Mouse (Mus musculus): Measurements from ENCODE around the gene Haghl. TPM values are rescaled to one million over a fixed set of nuclear protein-coding genes. Genes with fewer than 3 reads are reported as not detected.
"Not testable (repeated sequence)": the region's sequence is repeated elsewhere in the genome, so short reads cannot be mapped to it uniquely, and the experiment has no call there.

The Haghl gene
- polyA plus RNA-seq, 1 experiment, result 45.8 TPM

DNA sequence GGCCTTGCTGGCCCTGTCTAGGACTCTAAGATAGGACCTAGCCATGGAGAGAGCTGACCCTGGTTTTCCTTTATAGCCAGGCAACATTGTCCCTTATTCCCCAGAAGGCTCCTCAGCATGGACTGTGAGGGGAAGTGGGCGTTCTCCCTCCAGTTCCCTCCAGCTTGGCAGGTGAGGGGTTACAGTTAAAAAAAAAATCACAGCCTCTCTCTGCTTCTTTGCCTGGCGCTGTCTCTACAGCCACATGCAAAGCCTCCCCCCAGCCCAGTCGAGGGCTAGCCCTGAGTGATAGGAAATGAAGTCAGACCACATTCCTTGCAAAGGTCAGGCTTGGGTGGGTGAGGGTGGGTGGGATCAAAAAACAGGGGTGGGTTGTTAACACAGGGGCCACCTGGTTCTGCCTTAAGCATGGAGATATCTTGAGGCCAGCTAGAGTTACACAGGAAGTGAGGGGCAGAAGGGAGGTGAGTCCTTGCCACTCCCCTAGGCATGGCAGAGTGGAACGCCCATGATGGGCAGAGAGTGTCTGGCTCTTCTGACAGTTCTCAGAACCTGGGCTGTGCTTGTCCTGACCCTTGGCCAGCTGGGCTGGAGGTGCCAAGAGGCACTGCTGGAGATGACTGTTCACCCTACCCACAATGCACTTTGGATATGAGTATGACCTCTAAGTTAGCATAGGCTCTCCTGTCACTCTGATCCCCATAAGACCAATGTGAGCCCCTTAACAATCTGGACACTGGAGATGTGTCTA, 29.7 kb downstream of the Haghl start:
- TF ChIP-seq CTCF (IDR thresholded peaks at IDR 0.05; ENCODE audit: control insufficient read depth, insufficient read depth, low read length), result no peak
- TF ChIP-seq POLR2A (IDR thresholded peaks at IDR 0.05; ENCODE audit: borderline replicate concordance, control insufficient read depth, low read depth, low read length), result no peak
- H3K27ac ChIP-seq (ENCODE audit: control insufficient read depth, insufficient read depth, low read depth, low read length, poor library complexity), result no peak overlapping the region
- H3K4me3 ChIP-seq (replicated peaks; ENCODE audit: control insufficient read depth, low read depth, low read length), result no peak overlapping the region
- 32% methylated on average over 4 of the region's 4 CpGs for WGBS
- no peaks in the 10 kb centered on the region for H3K4me1 ChIP-seq (ENCODE audit: control insufficient read depth, insufficient read depth, low read length)

- Histone ChIP-seq H3K4me3 (replicated peaks; ENCODE audit: control insufficient read depth, low read depth, low read length) (no peak overlapping the region), H3K27ac (ENCODE audit: control insufficient read depth, insufficient read depth, low read depth, low read length, poor library complexity) (no peak overlapping the region), H3K4me1 (ENCODE audit: control insufficient read depth, insufficient read depth, low read length) (no peaks in the 10 kb centered on the region)
- WGBS, result 72% methylated on average over 4 of the region's 4 CpGs
- TF ChIP-seq CTCF (IDR thresholded peaks at IDR 0.05; ENCODE audit: control insufficient read depth, insufficient read depth, low read length), result no peak
- no peak for TF ChIP-seq POLR2A (IDR thresholded peaks at IDR 0.05; ENCODE audit: borderline replicate concordance, control insufficient read depth, low read depth, low read length)
Observed at GRCm38 (mm10) chr17:25755086-25755485, 30.4 kb downstream of the Haghl start.

- Histone ChIP-seq H3K4me1 (ENCODE audit: control insufficient read depth, insufficient read depth, low read length) (no peaks in the 10 kb centered on the region), H3K27ac (ENCODE audit: control insufficient read depth, insufficient read depth, low read depth, low read length, poor library complexity) (no peak within 1 kb of the TSS), H3K4me3 (replicated peaks; ENCODE audit: control insufficient read depth, low read depth, low read length) (no peak within 1 kb of the TSS)
- TF ChIP-seq POLR2A (IDR thresholded peaks at IDR 0.05; ENCODE audit: borderline replicate concordance, control insufficient read depth, low read depth, low read length), result no peak
- 83% methylated on average over 9 of the region's 9 CpGs for WGBS
Observed at GRCm38 (mm10) chr17:25754241-25754640, 31.2 kb downstream of the Haghl start, which contains the start of gene Msln. Gene Msln, minus strand, starts transcription at chr17:25754378.

DNA sequence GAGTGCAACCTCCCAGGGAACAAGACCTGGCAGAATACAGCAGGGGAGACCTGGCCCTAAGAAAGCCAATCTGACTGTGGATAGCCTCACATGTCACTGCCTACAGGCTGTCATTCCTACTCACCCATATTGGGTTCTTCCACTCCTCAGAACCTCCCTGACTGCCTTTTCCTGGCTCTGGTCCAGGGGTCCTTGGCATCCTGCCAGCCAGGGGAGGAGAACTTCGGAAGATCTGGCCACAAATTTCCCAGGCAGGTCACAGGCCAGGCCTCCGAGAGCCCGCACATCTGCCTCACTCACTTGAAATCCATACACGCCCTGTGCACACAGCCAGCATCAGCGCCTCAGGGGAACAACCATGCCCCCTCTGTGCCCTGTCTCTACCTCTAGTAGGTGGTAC, 34.0 kb downstream of the Haghl start:
- no peak overlapping the region for H3K4me3 ChIP-seq (replicated peaks; ENCODE audit: control insufficient read depth, low read depth, low read length)
- H3K4me1 ChIP-seq (ENCODE audit: control insufficient read depth, insufficient read depth, low read length), result no peaks in the 10 kb centered on the region
- H3K27ac ChIP-seq (ENCODE audit: control insufficient read depth, insufficient read depth, low read depth, low read length, poor library complexity), result no peak overlapping the region
- no peak for TF ChIP-seq POLR2A (IDR thresholded peaks at IDR 0.05; ENCODE audit: borderline replicate concordance, control insufficient read depth, low read depth, low read length)
- WGBS, result 38% methylated on average over 5 of the region's 5 CpGs

- no peak for TF ChIP-seq CTCF (IDR thresholded peaks at IDR 0.05; ENCODE audit: control insufficient read depth, insufficient read depth, low read length)
- TF ChIP-seq POLR2A (IDR thresholded peaks at IDR 0.05; ENCODE audit: borderline replicate concordance, control insufficient read depth, low read depth, low read length), result no peak
- WGBS, result 75% methylated on average over 6 of the region's 6 CpGs
- Histone ChIP-seq H3K27ac (ENCODE audit: control insufficient read depth, insufficient read depth, low read depth, low read length, poor library complexity) (no peak overlapping the region), H3K4me3 (replicated peaks; ENCODE audit: control insufficient read depth, low read depth, low read length) (no peak overlapping the region), H3K4me1 (ENCODE audit: control insufficient read depth, insufficient read depth, low read length) (no peaks in the 10 kb centered on the region)
Observed at GRCm38 (mm10) chr17:25749314-25749713, 36.2 kb downstream of the Haghl start.

- no peak for TF ChIP-seq CTCF (IDR thresholded peaks at IDR 0.05; ENCODE audit: control insufficient read depth, insufficient read depth, low read length)
- no peak for TF ChIP-seq POLR2A (IDR thresholded peaks at IDR 0.05; ENCODE audit: borderline replicate concordance, control insufficient read depth, low read depth, low read length)
- Histone ChIP-seq H3K4me3 (replicated peaks; ENCODE audit: control insufficient read depth, low read depth, low read length) (no peak overlapping the region), H3K27ac (ENCODE audit: control insufficient read depth, insufficient read depth, low read depth, low read length, poor library complexity) (no peak overlapping the region), H3K4me1 (ENCODE audit: control insufficient read depth, insufficient read depth, low read length) (no peaks in the 10 kb centered on the region)
- 79% methylated on average over 4 of the region's 4 CpGs for WGBS
Observed at GRCm38 (mm10) chr17:25748238-25748637, 37.2 kb downstream of the Haghl start.

DNA sequence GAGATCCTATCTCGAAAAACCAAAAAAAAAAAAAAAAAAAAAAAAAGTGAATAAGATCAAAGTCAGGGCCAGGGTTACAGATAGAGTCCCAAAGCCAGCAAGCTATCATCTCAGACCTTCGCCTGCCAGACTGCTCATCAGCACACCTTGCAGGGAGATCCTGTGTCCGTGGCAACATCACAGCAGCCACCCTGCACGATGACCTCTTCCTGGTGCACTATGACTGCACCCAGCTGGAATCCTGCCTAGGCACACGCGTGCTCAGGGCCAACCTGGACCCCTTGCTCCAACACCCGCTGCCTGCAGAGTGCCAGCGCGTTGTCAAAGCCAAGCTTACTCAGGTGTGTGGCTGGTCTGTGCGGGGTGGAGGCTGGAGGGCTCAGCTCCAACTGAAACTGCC, 41.2 kb downstream of the Haghl start:
- no peaks in the 10 kb centered on the region for H3K4me1 ChIP-seq (ENCODE audit: control insufficient read depth, insufficient read depth, low read length)
- no peak overlapping the region for H3K4me3 ChIP-seq (replicated peaks; ENCODE audit: control insufficient read depth, low read depth, low read length)
- no peak overlapping the region for H3K27ac ChIP-seq (ENCODE audit: control insufficient read depth, insufficient read depth, low read depth, low read length, poor library complexity)
- TF ChIP-seq POLR2A (IDR thresholded peaks at IDR 0.05; ENCODE audit: borderline replicate concordance, control insufficient read depth, low read depth, low read length) (no peak), CTCF (IDR thresholded peaks at IDR 0.05; ENCODE audit: control insufficient read depth, insufficient read depth, low read length) (no peak)
- 70% methylated on average over 10 of the region's 10 CpGs for WGBS

GRCm38 (mm10) chr17:25743831-25744230, 41.6 kb downstream of the Haghl start:
- H3K4me3 ChIP-seq (replicated peaks; ENCODE audit: control insufficient read depth, low read depth, low read length), result no peak overlapping the region
- no peaks in the 10 kb centered on the region for H3K4me1 ChIP-seq (ENCODE audit: control insufficient read depth, insufficient read depth, low read length)
- TF ChIP-seq CTCF (IDR thresholded peaks at IDR 0.05; ENCODE audit: control insufficient read depth, insufficient read depth, low read length) (no peak), POLR2A (IDR thresholded peaks at IDR 0.05; ENCODE audit: borderline replicate concordance, control insufficient read depth, low read depth, low read length) (no peak)
- no peak overlapping the region for H3K27ac ChIP-seq (ENCODE audit: control insufficient read depth, insufficient read depth, low read depth, low read length, poor library complexity)
- 86% methylated on average over 9 of the region's 9 CpGs for WGBS

DNA sequence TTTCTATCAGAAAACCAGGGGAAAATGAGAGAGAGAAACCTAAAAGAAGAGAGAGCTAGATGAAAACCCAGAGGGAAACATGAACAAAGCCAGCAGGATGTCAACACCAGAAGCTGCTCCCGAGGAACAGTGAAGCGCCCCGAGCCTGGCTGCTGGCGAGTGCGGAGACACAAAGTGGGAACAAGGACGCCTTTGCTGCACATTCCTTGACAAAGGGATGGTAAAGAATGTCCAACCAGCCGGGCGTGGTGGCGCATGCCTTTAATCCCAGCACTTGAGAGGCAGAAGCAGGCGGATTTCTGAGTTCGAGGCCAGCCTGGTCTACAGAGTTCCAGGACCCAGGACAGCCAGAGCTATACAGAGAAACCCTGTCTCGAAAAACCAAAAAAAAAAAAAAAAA, 44.0 kb downstream of the Haghl start:
- not testable (repeated sequence) for H3K4me1 ChIP-seq (ENCODE audit: control insufficient read depth, insufficient read depth, low read length); H3K27ac ChIP-seq (ENCODE audit: control insufficient read depth, insufficient read depth, low read depth, low read length, poor library complexity); H3K4me3 ChIP-seq (replicated peaks; ENCODE audit: control insufficient read depth, low read depth, low read length)
- 73% methylated on average over 12 of the region's 12 CpGs for WGBS

All from bone marrow, adult 2 months (tissue).